Mouse (Mus musculus) midbrain, embryonic 13.5 days (tissue): Measurements from ENCODE around the gene Pi4k2a. TPM values are rescaled to one million over a fixed set of nuclear protein-coding genes. Genes with fewer than 3 reads are reported as not detected.
"Not testable (repeated sequence)": the region's sequence is repeated elsewhere in the genome, so short reads cannot be mapped to it uniquely, and the experiment has no call there.

Experiments
- ATAC-seq: fragments of 200-750 bp; cut with Nextera tagmentation; 2 replicates; pipeline ENCODE4 v1.8.0; 2017; ENCODE audit warnings: mild to moderate bottlenecking, moderate TSS enrichment, moderate library complexity
- H3K27ac ChIP-seq: fragments of 300-500 bp; sonication (generic); 2 replicates; pipeline ENCODE4 v1.5.1; 2015; ENCODE audit warnings: inconsistent platforms, mild to moderate bottlenecking, moderate library complexity
- H3K27me3 ChIP-seq: fragments of 300-500 bp; sonication (generic); 2 replicates; pipeline ENCODE4 v1.6.1; 2015; ENCODE audit warnings: mild to moderate bottlenecking, inconsistent platforms
- H3K36me3 ChIP-seq: fragments of 300-500 bp; sonication (generic); 2 replicates; pipeline ENCODE4 v1.6.1; 2015; ENCODE audit warnings: mild to moderate bottlenecking, inconsistent platforms
- H3K4me1 ChIP-seq: fragments of 300-500 bp; sonication (generic); replicated peaks from 2 replicates; pipeline ENCODE4 v1.6.1; 2015; ENCODE audit warnings: inconsistent platforms
- H3K4me2 ChIP-seq: fragments of 300-500 bp; sonication (generic); replicated peaks from 2 replicates; pipeline ENCODE4 v1.6.1; 2015; ENCODE audit warnings: moderate library complexity, mild to moderate bottlenecking, inconsistent platforms
- H3K4me3 ChIP-seq: fragments of 300-500 bp; sonication (generic); replicated peaks from 2 replicates; pipeline ENCODE4 v1.5.1; 2015; ENCODE audit warnings: mild to moderate bottlenecking, inconsistent platforms
- H3K9ac ChIP-seq: fragments of 300-500 bp; sonication (generic); replicated peaks from 2 replicates; pipeline ENCODE4 v1.6.1; 2015; ENCODE audit warnings: mild to moderate bottlenecking, inconsistent platforms
- H3K9me3 ChIP-seq: fragments of 300-500 bp; sonication (generic); 2 replicates; pipeline ENCODE4 v1.6.1; 2016; ENCODE audit warnings: mild to moderate bottlenecking, inconsistent platforms
- WGBS: fragments of 180-500 bp; shearing (Covaris S2); methylation state at CpG from one replicate; pipeline ENCODE4 v1.1.7; 2015; 5-methylcytosine and 5-hydroxymethylcytosine counted together
- polyA plus RNA-seq: library from polyadenylated mRNA; unstranded; fragments of >200 nt; fragmentation: Nextera tagmentation; extraction: Ambion mirVana; gene quantifications from 2 replicates; pipeline ENCODE4 v1.2.1, GENCODE M21; 2015

The Pi4k2a gene
- polyA plus RNA-seq, 1 experiment from 2014 or later: 29.9 TPM

- Histone ChIP-seq H3K27me3 (no peaks in the 10 kb centered on the region), H3K36me3 (0 out of 2 replicates have a peak, but pooled peaks cover 5% of the 10 kb centered on the region), H3K4me1 (no peaks in the 10 kb centered on the region), H3K9ac (no peak overlapping the region), H3K27ac (no peak overlapping the region), H3K4me3 (no peak overlapping the region), H3K9me3 (no peaks in the 10 kb centered on the region), H3K4me2 (no peak overlapping the region)
- no peak for ATAC-seq
- 87% methylated on average over 11 of the region's 11 CpGs for WGBS
Measured at GRCm38 (mm10) chr19:42068441-42069240, 21.6 kb upstream of the Pi4k2a start.

DNA sequence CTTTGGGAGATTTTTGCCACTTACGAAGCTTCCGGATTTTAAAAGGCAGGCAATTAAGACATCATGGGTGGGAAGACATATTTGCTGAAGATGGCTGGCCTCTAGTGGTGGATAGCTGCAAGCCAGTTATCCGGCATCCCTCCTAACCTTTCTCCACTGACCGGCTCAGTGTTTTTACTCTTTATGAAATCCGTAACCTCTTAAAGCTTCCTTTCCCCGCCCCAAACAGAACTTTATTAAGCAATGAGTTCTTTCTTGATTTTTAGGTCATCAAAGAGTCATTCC lies 21.1 kb upstream of the Pi4k2a start:
- no peak overlapping the region for H3K4me3 ChIP-seq
- peaks cover 10% of the 10 kb centered on the region for H3K36me3 ChIP-seq
- H3K27ac ChIP-seq: no peak overlapping the region
- no peaks in the 10 kb centered on the region for H3K4me1 ChIP-seq
- H3K4me2 ChIP-seq: no peak overlapping the region
- WGBS: 56% methylated on average over 6 of the region's 6 CpGs
- H3K9me3 ChIP-seq: no peaks in the 10 kb centered on the region
- no peak for ATAC-seq
- H3K27me3 ChIP-seq: no peaks in the 10 kb centered on the region
- H3K9ac ChIP-seq: no peak overlapping the region

DNA sequence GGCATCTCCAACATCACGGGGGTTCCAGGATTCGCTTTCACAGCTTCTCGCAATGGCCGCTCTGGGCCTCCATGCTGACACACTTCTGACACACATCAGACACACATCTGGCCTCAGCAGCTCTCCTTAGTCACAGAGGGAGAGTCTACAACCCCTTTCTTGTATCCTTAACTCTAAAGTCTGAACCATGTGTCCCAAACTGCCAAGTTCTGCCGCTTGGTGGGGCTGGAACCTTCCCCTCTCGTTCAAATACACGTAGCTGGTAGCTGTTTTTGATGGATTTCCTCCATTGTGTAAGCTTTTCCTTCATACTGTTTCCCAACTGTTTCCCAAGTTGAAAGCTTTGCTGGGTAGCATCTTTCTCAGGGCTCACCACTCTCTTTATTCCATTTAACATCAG lies 19.0 kb upstream of the Pi4k2a start:
- H3K4me2 ChIP-seq: no peak overlapping the region
- no peaks in the 10 kb centered on the region for H3K27me3 ChIP-seq
- no peaks in the 10 kb centered on the region for H3K9me3 ChIP-seq
- H3K27ac ChIP-seq: no peak overlapping the region
- no peak overlapping the region for H3K4me3 ChIP-seq
- H3K36me3 ChIP-seq: peaks cover 30% of the 10 kb centered on the region
- no peak overlapping the region for H3K9ac ChIP-seq
- 77% methylated on average over 7 of the region's 7 CpGs for WGBS
- H3K4me1 ChIP-seq: no peaks in the 10 kb centered on the region
- no peak for ATAC-seq

DNA sequence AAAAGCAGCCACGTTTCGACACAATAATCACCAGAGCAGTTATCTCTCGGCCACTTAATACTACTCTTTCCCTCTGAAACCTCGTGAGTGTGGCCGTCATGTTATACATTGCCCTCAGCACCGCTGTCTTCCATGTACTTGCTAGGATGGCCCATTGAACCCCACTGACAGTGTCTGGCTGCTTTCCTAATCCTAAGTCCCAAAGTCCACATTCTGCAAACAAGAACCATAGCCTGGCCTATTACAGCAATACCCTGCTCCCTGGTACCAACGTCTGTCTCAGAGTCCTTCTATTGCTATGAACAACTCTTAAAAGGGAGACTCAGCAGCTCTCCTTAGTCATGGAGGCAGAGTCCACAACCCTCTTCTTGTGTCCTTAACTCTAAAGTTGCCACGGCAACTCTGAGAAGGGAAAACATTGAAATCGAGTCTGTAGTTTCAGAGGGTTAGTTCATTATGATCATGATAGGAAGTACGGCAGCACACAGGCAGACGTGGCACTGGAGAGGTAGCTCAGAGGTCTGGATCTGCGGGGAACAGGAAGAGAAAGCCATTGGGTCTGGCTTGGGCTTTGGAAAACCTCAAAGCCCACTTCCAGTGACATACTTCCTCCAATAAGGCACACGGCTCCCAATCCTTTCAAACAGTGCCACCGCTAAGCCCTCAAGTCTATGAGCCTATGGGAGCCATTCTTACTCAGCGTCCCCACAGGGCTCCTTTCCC lies 18.2 kb upstream of the Pi4k2a start:
- ATAC-seq: no peak
- no peak overlapping the region for H3K4me3 ChIP-seq
- H3K4me1 ChIP-seq: no peaks in the 10 kb centered on the region
- H3K36me3 ChIP-seq: peaks cover 39% of the 10 kb centered on the region
- no peak overlapping the region for H3K4me2 ChIP-seq
- H3K9ac ChIP-seq: no peak overlapping the region
- WGBS: 83% methylated on average over 15 of the region's 15 CpGs
- no peaks in the 10 kb centered on the region for H3K9me3 ChIP-seq
- no peak overlapping the region for H3K27ac ChIP-seq
- no peaks in the 10 kb centered on the region for H3K27me3 ChIP-seq

- no peak overlapping the region for H3K27ac ChIP-seq
- H3K9ac ChIP-seq: no peak overlapping the region
- no peaks in the 10 kb centered on the region for H3K9me3 ChIP-seq
- ATAC-seq: no peak
- no peak overlapping the region for H3K4me3 ChIP-seq
- no peak overlapping the region for H3K4me2 ChIP-seq
- peaks cover 45% of the 10 kb centered on the region for H3K36me3 ChIP-seq
- no peaks in the 10 kb centered on the region for H3K27me3 ChIP-seq
- H3K4me1 ChIP-seq: no peaks in the 10 kb centered on the region
- 78% methylated on average over 7 of the region's 7 CpGs for WGBS
Measured at GRCm38 (mm10) chr19:42072802-42073201, 17.5 kb upstream of the Pi4k2a start.

GRCm38 (mm10) chr19:42075051-42075450 lies 15.2 kb upstream of the Pi4k2a start:
- ATAC-seq: no peak
- 83% methylated on average over 2 of the region's 2 CpGs for WGBS
- Histone ChIP-seq H3K36me3 (peaks cover 59% of the 10 kb centered on the region), H3K4me3 (no peak overlapping the region), H3K9ac (no peak overlapping the region), H3K27ac (no peak overlapping the region), H3K9me3 (no peaks in the 10 kb centered on the region), H3K4me2 (no peak overlapping the region), H3K27me3 (no peaks in the 10 kb centered on the region), H3K4me1 (no peaks in the 10 kb centered on the region)

DNA sequence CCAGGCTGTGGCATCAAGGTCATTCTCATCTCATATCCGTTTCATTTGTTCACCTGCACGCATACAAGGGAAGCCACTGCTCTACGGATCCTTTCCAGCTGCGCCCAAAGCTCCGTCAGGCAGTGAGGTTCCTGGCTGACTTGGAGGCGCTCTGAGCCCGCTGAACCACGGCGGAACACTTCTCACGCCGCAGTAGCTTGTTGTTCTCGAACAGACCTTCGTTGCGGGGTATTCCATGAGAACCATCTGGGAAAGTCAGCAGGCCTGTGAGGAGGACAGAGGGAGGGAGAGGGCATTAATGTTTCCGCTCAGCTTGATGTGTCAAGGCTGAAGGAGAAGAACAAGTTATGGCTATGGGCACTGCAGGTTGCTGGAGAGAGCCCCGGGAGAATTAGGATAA lies 14.3 kb upstream of the Pi4k2a start:
- WGBS: 90% methylated on average over 16 of the region's 16 CpGs
- Histone ChIP-seq H3K27me3 (no peaks in the 10 kb centered on the region), H3K36me3 (peaks cover 59% of the 10 kb centered on the region), H3K4me2 (no peak overlapping the region), H3K4me3 (no peak overlapping the region), H3K27ac (no peak overlapping the region), H3K4me1 (no peaks in the 10 kb centered on the region), H3K9ac (no peak overlapping the region), H3K9me3 (no peaks in the 10 kb centered on the region)
- ATAC-seq: no peak

GRCm38 (mm10) chr19:42078566-42078965 lies 11.7 kb upstream of the Pi4k2a start:
- Histone ChIP-seq H3K4me3 (no peak overlapping the region), H3K9ac (no peak overlapping the region), H3K27ac (no peak overlapping the region), H3K4me2 (no peak overlapping the region), H3K4me1 (no peaks in the 10 kb centered on the region), H3K27me3 (no peaks in the 10 kb centered on the region), H3K36me3 (peaks cover 55% of the 10 kb centered on the region), H3K9me3 (no peaks in the 10 kb centered on the region)
- WGBS: 94% methylated on average over 8 of the region's 8 CpGs
- ATAC-seq: no peak

GRCm38 (mm10) chr19:42079006-42079405 lies 11.3 kb upstream of the Pi4k2a start:
- H3K36me3 ChIP-seq: peaks cover 51% of the 10 kb centered on the region
- H3K4me1 ChIP-seq: no peaks in the 10 kb centered on the region
- WGBS: 97% methylated on average over 12 of the region's 12 CpGs
- no peak overlapping the region for H3K4me2 ChIP-seq
- no peaks in the 10 kb centered on the region for H3K27me3 ChIP-seq
- no peak overlapping the region for H3K4me3 ChIP-seq
- no peak overlapping the region for H3K27ac ChIP-seq
- ATAC-seq: no peak
- no peaks in the 10 kb centered on the region for H3K9me3 ChIP-seq
- no peak overlapping the region for H3K9ac ChIP-seq

- no peaks in the 10 kb centered on the region for H3K4me1 ChIP-seq
- H3K27me3 ChIP-seq: no peaks in the 10 kb centered on the region
- ATAC-seq: no peak
- H3K9me3 ChIP-seq: no peaks in the 10 kb centered on the region
- H3K36me3 ChIP-seq: peaks cover 42% of the 10 kb centered on the region
- no peak overlapping the region for H3K4me2 ChIP-seq
- no peak overlapping the region for H3K27ac ChIP-seq
- no peak overlapping the region for H3K4me3 ChIP-seq
- WGBS: 79% methylated on average over 5 of the region's 5 CpGs
- H3K9ac ChIP-seq: no peak overlapping the region
Measured at GRCm38 (mm10) chr19:42079950-42080349, 10.3 kb upstream of the Pi4k2a start.

- H3K4me2 ChIP-seq: no peak overlapping the region
- peaks cover 36% of the 10 kb centered on the region for H3K36me3 ChIP-seq
- 73% methylated on average over 11 of the region's 11 CpGs for WGBS
- no peak for ATAC-seq
- H3K9ac ChIP-seq: no peak overlapping the region
- no peak overlapping the region for H3K27ac ChIP-seq
- no peak overlapping the region for H3K4me3 ChIP-seq
- peaks cover 2% of the 10 kb centered on the region for H3K4me1 ChIP-seq
- no peaks in the 10 kb centered on the region for H3K27me3 ChIP-seq
- H3K9me3 ChIP-seq: no peaks in the 10 kb centered on the region
Measured at GRCm38 (mm10) chr19:42080469-42080868, 9.8 kb upstream of the Pi4k2a start.

DNA sequence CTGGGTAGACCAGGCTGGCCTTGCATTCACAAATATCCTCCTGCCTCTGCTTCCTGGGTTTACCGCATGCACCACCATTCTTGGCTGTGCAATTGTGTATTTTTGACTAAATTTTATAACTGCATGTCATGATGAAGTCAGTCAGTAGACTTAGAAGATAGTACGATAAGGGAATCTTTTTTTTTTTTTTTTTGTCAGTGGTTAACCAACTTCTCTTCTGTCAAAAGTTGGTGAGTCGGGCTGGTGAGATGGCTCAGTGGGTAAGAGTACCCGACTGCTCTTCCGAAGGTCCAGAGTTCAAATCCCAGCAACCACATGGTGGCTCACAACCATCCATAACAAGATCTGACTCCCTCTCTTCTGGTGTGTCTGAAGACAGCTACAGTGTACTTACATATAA lies 8.7 kb upstream of the Pi4k2a start:
- not testable (repeated sequence) for H3K4me3 ChIP-seq, H3K4me2 ChIP-seq, H3K27me3 ChIP-seq, ATAC-seq, H3K4me1 ChIP-seq, H3K27ac ChIP-seq, H3K9me3 ChIP-seq, H3K9ac ChIP-seq
- H3K36me3 ChIP-seq: peaks cover 25% of the 10 kb centered on the region
- WGBS: 97% methylated on average over 5 of the region's 5 CpGs
